Mouse (Mus musculus) ES-Bruce4 (cell line): ENCODE results near the gene Prn.

Experiments used
- CTCF ChIP-seq: IDR thresholded peaks from one replicate; pipeline ENCODE4 v1.8.1; 2011; ENCODE audit warnings: low read depth, low read length
- EP300 ChIP-seq: IDR thresholded peaks from 2 replicates; pipeline ENCODE4 v1.6.1; 2011; ENCODE audit warnings: low read depth, low read length; ENCODE audit not compliant: insufficient read depth
- POLR2A ChIP-seq: IDR thresholded peaks from one replicate; pipeline ENCODE4 v1.8.1; 2011; ENCODE audit warnings: low read length; ENCODE audit not compliant: insufficient read depth

DNA sequence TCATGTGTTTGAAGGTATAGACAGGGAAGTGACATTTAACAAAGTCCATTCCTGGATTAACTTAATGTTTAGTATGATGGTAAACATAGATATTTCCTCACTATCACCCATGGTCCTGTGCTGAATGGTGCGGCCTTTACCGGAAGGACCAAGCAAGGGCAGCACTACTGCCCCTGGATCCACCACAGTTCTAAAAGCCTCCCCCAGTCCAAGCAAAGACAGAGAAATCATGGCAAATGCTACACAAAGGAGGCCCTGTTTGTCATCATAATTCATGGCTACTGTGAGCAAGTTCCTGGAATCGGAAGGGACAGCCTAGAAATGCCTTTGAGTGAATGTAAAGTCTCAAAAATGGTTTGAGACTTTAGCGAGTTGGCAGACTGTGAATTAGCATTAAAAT, 13.7 kb upstream of the Prn start:
- TF ChIP-seq CTCF (no peak), POLR2A (no peak), EP300 (no peak)
